Mouse (Mus musculus): ENCODE data around the gene Faf1.

GRCm38 (mm10) chr4:109655738-109656137, 20.6 kb upstream of the Faf1 start:
- TF ChIP-seq CTCF (conservative IDR thresholded peaks at IDR 0.05; ENCODE audit: low read length), result no peak
- TF ChIP-seq NANOG (IDR thresholded peaks at IDR 0.05; ENCODE audit: borderline replicate concordance, low read length), result no peak
